Mouse (Mus musculus) lung, postnatal 14 days (tissue): Measurements from ENCODE around the gene Spred2.

Source experiments
- DNase-seq: peaks from one replicate; pipeline ENCODE4 v3.0.0; 2021

Spred2 gene

GRCm38 (mm10) chr11:19959006-19959405, 34.8 kb downstream of the Spred2 start:
- DNase-seq, result no peak

GRCm38 (mm10) chr11:19959897-19960296, 35.7 kb downstream of the Spred2 start:
- no peak for DNase-seq

GRCm38 (mm10) chr11:19960541-19960940, 36.4 kb downstream of the Spred2 start:
- DNase-seq, result no peak

- DNase-seq, result no peak
These were observed 36.9 kb downstream of the Spred2 start for GRCm38 (mm10) chr11:19961088-19961487.

- no peak for DNase-seq
These were observed 37.7 kb downstream of the Spred2 start for GRCm38 (mm10) chr11:19961766-19962365.

- no peak for DNase-seq
These were observed 38.6 kb downstream of the Spred2 start for GRCm38 (mm10) chr11:19962796-19963195.

GRCm38 (mm10) chr11:19963717-19964141, 39.6 kb downstream of the Spred2 start:
- peak; percentile 26 for DNase-seq

GRCm38 (mm10) chr11:19964333-19964732, 40.2 kb downstream of the Spred2 start:
- no peak for DNase-seq

- DNase-seq, result no peak
These were observed 40.9 kb downstream of the Spred2 start for GRCm38 (mm10) chr11:19965037-19965611.

GRCm38 (mm10) chr11:19965664-19966063, 41.5 kb downstream of the Spred2 start:
- no peak for DNase-seq

- DNase-seq, result no peak
These were observed 42.1 kb downstream of the Spred2 start for GRCm38 (mm10) chr11:19966294-19966693.

GRCm38 (mm10) chr11:19969584-19969983, 45.4 kb downstream of the Spred2 start:
- DNase-seq, result no peak

GRCm38 (mm10) chr11:19971954-19972750, 48.0 kb downstream of the Spred2 start:
- DNase-seq, result no peak

- DNase-seq, result no peak
These were observed 49.0 kb downstream of the Spred2 start for GRCm38 (mm10) chr11:19973032-19973790.

GRCm38 (mm10) chr11:19976032-19976431, 51.9 kb downstream of the Spred2 start:
- no peak for DNase-seq

GRCm38 (mm10) chr11:19977687-19978086, 53.5 kb downstream of the Spred2 start:
- DNase-seq, result no peak

- DNase-seq, result peak; percentile 45
These were observed 55.2 kb downstream of the Spred2 start for GRCm38 (mm10) chr11:19979338-19979737.

GRCm38 (mm10) chr11:19982113-19982512, 57.9 kb downstream of the Spred2 start:
- no peak for DNase-seq

- DNase-seq, result no peak
These were observed 58.6 kb downstream of the Spred2 start for GRCm38 (mm10) chr11:19982779-19983178.

- no peak for DNase-seq
These were observed 59.1 kb downstream of the Spred2 start for GRCm38 (mm10) chr11:19983298-19983697.

GRCm38 (mm10) chr11:19984029-19984428, 59.9 kb downstream of the Spred2 start:
- DNase-seq, result no peak

GRCm38 (mm10) chr11:19985283-19985854, 61.2 kb downstream of the Spred2 start:
- DNase-seq, result no peak

- DNase-seq, result no peak
These were observed 62.3 kb downstream of the Spred2 start for GRCm38 (mm10) chr11:19986443-19986861.
